Mouse (Mus musculus) limb, embryonic 14.5 days (tissue): Measurements from ENCODE around the gene Olfr351. TPM values are rescaled to one million over a fixed set of nuclear protein-coding genes. Genes with fewer than 3 reads are reported as not detected.

Source experiments
- ATAC-seq: fragments of 200-750 bp; cut with Nextera tagmentation; 2 replicates; pipeline ENCODE4 v1.8.0; 2017; ENCODE audit warnings: low read depth, moderate number of reproducible peaks, moderate TSS enrichment; ENCODE audit not compliant: low FRiP score
- DNase-seq: peaks from one replicate; pipeline ENCODE4 v3.0.0-alpha.2; 2015; ENCODE audit warnings: low spot score
- H3K27ac ChIP-seq: fragments of 300-500 bp; sonication (generic); replicated peaks from 2 replicates; pipeline ENCODE4 v1.5.1; 2014; ENCODE audit warnings: low read depth, mild to moderate bottlenecking, low read length, moderate library complexity, mixed read lengths
- H3K27me3 ChIP-seq: fragments of 300-500 bp; sonication (generic); 2 replicates; pipeline ENCODE4 v1.6.1; 2014; ENCODE audit warnings: low read length, mixed read lengths; ENCODE audit not compliant: control insufficient read depth, insufficient read depth
- H3K36me3 ChIP-seq: fragments of 300-500 bp; sonication (generic); 2 replicates; pipeline ENCODE4 v1.6.1; 2014; ENCODE audit warnings: mild to moderate bottlenecking, low read length, moderate library complexity, mixed read lengths; ENCODE audit not compliant: control insufficient read depth, insufficient read depth
- H3K4me1 ChIP-seq: fragments of 300-500 bp; sonication (generic); 2 replicates; pipeline ENCODE4 v1.6.1; 2014; ENCODE audit warnings: antibody characterized with exemption, low read length, mixed read lengths; ENCODE audit not compliant: control insufficient read depth, insufficient read depth
- H3K4me2 ChIP-seq: fragments of 300-500 bp; sonication (generic); replicated peaks from 2 replicates; pipeline ENCODE4 v1.6.1; 2014; ENCODE audit warnings: low read depth, mild to moderate bottlenecking, low read length, moderate library complexity; ENCODE audit not compliant: severe bottlenecking
- H3K4me3 ChIP-seq: fragments of 300-500 bp; sonication (generic); replicated peaks from 2 replicates; pipeline ENCODE4 v1.5.1; 2014; ENCODE audit warnings: low read length
- H3K9ac ChIP-seq: fragments of 300-500 bp; sonication (generic); 2 replicates; pipeline ENCODE4 v1.6.1; 2014; ENCODE audit warnings: mild to moderate bottlenecking, low read depth, low read length, moderate library complexity; ENCODE audit not compliant: severe bottlenecking
- H3K9me3 ChIP-seq: fragments of 300-500 bp; sonication (generic); 2 replicates; pipeline ENCODE4 v1.6.1; 2016; ENCODE audit warnings: low read length; ENCODE audit not compliant: control insufficient read depth
- POLR2A ChIP-seq: fragments of 200-500 bp; IDR thresholded peaks from 2 replicates; pipeline ENCODE4 v1.8.0; 2012; ENCODE audit warnings: inconsistent platforms, mild to moderate bottlenecking, moderate library complexity, borderline replicate concordance; ENCODE audit not compliant: insufficient read depth, insufficient read length; ENCODE audit errors: extremely low read depth
- WGBS: fragments of 180-500 bp; shearing (Covaris S2); extraction: QIAGEN DNeasy Blood & Tissue Kit; methylation state at CpG from one replicate; pipeline ENCODE4 v1.1.7; 2014; 5-methylcytosine and 5-hydroxymethylcytosine counted together
- polyA plus RNA-seq, 2 experiments: library from polyadenylated mRNA; depleted of rRNA in 1 of 2; stranded (reverse) in 1 of 2; unstranded in 1 of 2; fragments of >200 nt; fragmentation: Nextera tagmentation in 1 of 2; extraction: Ambion mirVana in 1 of 2; gene quantifications; 2 replicates each; pipeline versions ENCODE4 v1.2.1 to v1.2.3; 2012 to 2014

Gene Olfr351
- not detected in 2 replicates for polyA plus RNA-seq (2012; rRNA removed)
- not detected in 2 replicates for polyA plus RNA-seq (2014; fragmentation: Nextera tagmentation; extraction: Ambion mirVana)

DNA sequence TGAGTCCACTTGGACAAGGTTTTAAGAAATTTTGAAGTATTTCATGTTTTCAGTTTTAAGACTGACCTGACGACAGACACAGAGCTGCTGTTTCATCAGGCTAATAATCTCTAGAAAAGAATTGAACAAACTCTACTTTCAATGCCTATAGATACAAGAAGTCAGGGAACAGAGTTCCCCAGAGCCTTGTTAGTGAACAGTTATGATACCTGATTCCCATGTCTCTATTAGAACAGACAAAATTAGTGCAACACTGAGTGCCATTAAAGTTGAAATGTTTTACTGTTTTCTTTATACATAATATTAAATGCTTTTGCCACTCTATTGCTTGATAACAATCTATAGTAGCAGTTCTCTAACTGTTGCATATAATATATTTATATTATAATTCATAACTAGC lies at the start of gene Olfr351:
Gene Olfr351, minus strand, starts transcription at position 101 of the 400 bp plus-strand sequence.
- Histone ChIP-seq H3K9ac (no peak within 1 kb of the TSS), H3K4me3 (no peak within 1 kb of the TSS), H3K27me3 (no peaks in the 10 kb centered on the region), H3K4me2 (no peak within 1 kb of the TSS), H3K36me3 (no peaks in the 10 kb centered on the region), H3K27ac (no peak within 1 kb of the TSS), H3K4me1 (no peaks in the 10 kb centered on the region), H3K9me3 (no peaks in the 10 kb centered on the region)
- TF ChIP-seq POLR2A = no peak
- no peak for ATAC-seq
- DNase-seq = no peak
- 85% methylated on average over 1 of the region's 1 CpGs for WGBS

DNA sequence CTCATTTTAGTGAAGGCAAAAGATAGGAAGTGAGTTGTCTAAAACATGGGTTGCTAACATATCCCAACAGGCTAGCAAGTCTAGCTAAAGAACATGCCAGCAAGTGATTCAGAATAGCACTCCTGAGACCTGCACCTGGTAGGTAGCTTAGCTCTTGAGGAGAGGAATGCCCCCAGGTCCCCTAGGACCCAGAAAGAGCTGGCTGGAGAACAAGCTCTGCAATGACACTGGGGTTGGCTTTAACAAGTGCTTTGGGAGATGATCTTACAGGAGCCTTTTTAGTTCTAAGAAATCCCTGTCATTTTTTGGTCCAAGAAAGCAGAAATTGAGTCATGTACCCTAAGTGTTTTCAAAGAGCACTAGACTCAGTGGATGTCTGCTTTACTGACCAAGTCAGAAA lies 42.9 kb upstream of the Olfr351 start, which contains the start of gene Olfr354:
Gene Olfr354, plus strand, starts transcription at position 301 of the 400 bp plus-strand sequence.
- Histone ChIP-seq H3K9ac (no peak within 1 kb of the TSS), H3K27me3 (no peaks in the 10 kb centered on the region), H3K4me3 (no peak within 1 kb of the TSS), H3K27ac (no peak within 1 kb of the TSS), H3K4me1 (no peaks in the 10 kb centered on the region), H3K4me2 (no peak within 1 kb of the TSS), H3K36me3 (no peaks in the 10 kb centered on the region), H3K9me3 (no peaks in the 10 kb centered on the region)
- no peak for DNase-seq
- ATAC-seq = no peak
- TF ChIP-seq POLR2A = no peak

DNA sequence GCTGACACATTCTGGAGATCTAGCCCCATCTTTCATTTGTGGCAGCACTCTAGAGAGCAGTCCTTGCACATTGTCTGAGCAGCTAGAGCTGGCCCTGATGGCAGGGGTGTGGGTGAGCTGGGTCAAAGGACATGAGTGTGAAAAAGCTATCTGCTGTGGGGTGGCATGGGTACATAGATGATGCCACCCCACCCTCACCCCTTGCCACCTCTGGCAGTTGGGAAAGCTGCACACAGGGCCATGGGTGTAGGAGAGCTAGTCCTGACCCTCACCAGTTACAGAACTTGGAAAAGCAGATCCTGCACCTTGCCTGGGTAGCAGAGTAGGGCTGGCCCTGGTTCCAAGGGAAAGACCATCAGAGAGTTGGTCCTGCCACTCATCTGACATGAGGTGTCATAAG lies 34.7 kb upstream of the Olfr351 start:
- Histone ChIP-seq H3K36me3 (no peaks in the 10 kb centered on the region), H3K4me3 (no peak overlapping the region), H3K4me1 (no peaks in the 10 kb centered on the region), H3K9me3 (no peaks in the 10 kb centered on the region), H3K27me3 (no peaks in the 10 kb centered on the region), H3K9ac (no peak overlapping the region), H3K27ac (no peak overlapping the region), H3K4me2 (no peak overlapping the region)
- TF ChIP-seq POLR2A = no peak
- ATAC-seq (no peak), DNase-seq (no peak)

- ATAC-seq (no peak), DNase-seq (no peak)
- TF ChIP-seq POLR2A = no peak
- Histone ChIP-seq H3K27me3 (no peaks in the 10 kb centered on the region), H3K9ac (no peak within 1 kb of the TSS), H3K9me3 (no peaks in the 10 kb centered on the region), H3K4me2 (no peak within 1 kb of the TSS), H3K27ac (no peak within 1 kb of the TSS), H3K4me1 (no peaks in the 10 kb centered on the region), H3K4me3 (no peak within 1 kb of the TSS), H3K36me3 (no peaks in the 10 kb centered on the region)
Measured at GRCm38 (mm10) chr2:36892836-36893235, 30.4 kb upstream of the Olfr351 start, which contains the start of gene Olfr353. Gene Olfr353, minus strand, starts transcription at chr2:36892936.

DNA sequence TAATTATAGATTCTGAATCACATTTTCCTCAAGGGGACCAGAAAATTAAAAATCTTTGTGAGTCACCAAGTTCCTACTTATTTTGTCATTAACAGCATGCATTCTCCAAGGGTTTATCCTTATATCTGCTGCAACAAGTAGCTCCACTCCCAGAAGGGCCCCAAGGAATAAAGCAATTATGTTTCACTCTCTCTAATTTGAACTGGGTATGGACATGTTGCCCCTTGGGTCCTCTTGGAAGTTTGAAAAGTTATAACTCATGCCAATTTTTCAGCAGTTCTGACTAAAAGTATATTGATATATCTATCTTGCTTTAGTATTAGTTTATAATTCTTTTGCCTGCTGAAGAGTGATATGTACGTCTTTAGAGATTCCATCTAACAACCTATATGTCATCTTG lies 5.7 kb upstream of the Olfr351 start, which contains the start of gene Olfr352:
Gene Olfr352, plus strand, starts transcription at position 301 of the 400 bp plus-strand sequence.
- H3K4me3 ChIP-seq = no peak within 1 kb of the TSS
- 69% methylated on average over 1 of the region's 1 CpGs for WGBS
- H3K27me3 ChIP-seq = no peaks in the 10 kb centered on the region
- no peaks in the 10 kb centered on the region for H3K4me1 ChIP-seq
- H3K27ac ChIP-seq = no peak within 1 kb of the TSS
- H3K9me3 ChIP-seq = no peaks in the 10 kb centered on the region
- no peak within 1 kb of the TSS for H3K4me2 ChIP-seq
- no peak for TF ChIP-seq POLR2A
- DNase-seq (no peak), ATAC-seq (no peak)
- no peaks in the 10 kb centered on the region for H3K36me3 ChIP-seq
- no peak within 1 kb of the TSS for H3K9ac ChIP-seq

- whole genome bisulfite sequencing = 92% methylated on average over 1 of the region's 1 CpGs
- no peak for ATAC-seq
- no peak within 1 kb of the TSS for H3K9ac ChIP-seq
Measured at GRCm38 (mm10) chr2:36846010-36846409, 16.4 kb downstream of the Olfr351 start, which contains the start of gene Olfr350. Gene Olfr350, plus strand, starts transcription at chr2:36846310.

More at GRCm38 (mm10) chr2:36846010-36846409, 16.4 kb downstream of the Olfr351 start, which contains the start of gene Olfr350:
- no peak for TF ChIP-seq POLR2A
- Histone ChIP-seq H3K4me3 (no peak within 1 kb of the TSS), H3K27ac (no peak within 1 kb of the TSS), H3K4me1 (no peaks in the 10 kb centered on the region), H3K4me2 (no peak within 1 kb of the TSS), H3K36me3 (no peaks in the 10 kb centered on the region), H3K27me3 (no peaks in the 10 kb centered on the region), H3K9me3 (peaks cover 10% of the 10 kb centered on the region; the same call in 1 of the 2 replicates)
- DNase-seq = no peak
